Comparison of ENCODE assay signal across 25 mouse cellular contexts in genomic region chr5:126875842-126876241, GRCm38 (mm10).
DNase-seq lines count a peak whose midpoint lies in the region; ATAC-seq lines count a peak whose summit lies in the region.
"Had no signal": no experiment of that assay in that cellular context is flagged by ENCODE, and none has a peak within 500 bp of the region (broad histone marks: within the 10 kb centered on the region; RNA-seq: fewer than 3 reads in every experiment).

No protein-coding gene starts in this region.

- no peaks in the 10 kb centered on the region for H3K36me3 ChIP-seq in heart, embryonic 16.5 days (ENCODE audit: control insufficient read depth, insufficient read depth)
- H3K36me3 ChIP-seq in heart, embryonic 11.5 days (ENCODE audit: control insufficient read depth, insufficient read depth, low read length): no peaks in the 10 kb centered on the region
- H3K36me3 ChIP-seq in lung, embryonic 16.5 days (ENCODE audit: control insufficient read depth, insufficient read depth, low read length): no peaks in the 10 kb centered on the region
- H3K36me3 ChIP-seq: forebrain, embryonic 10.5 days; heart, embryonic 10.5 days had no signal

- no peak overlapping the region for H3K4me3 ChIP-seq in heart, embryonic 16.5 days (ENCODE audit: low read length)
- no peak overlapping the region for H3K4me3 ChIP-seq in heart, embryonic 11.5 days (ENCODE audit: low read depth, low read length)
- no peak overlapping the region for H3K4me3 ChIP-seq in lung, embryonic 16.5 days (ENCODE audit: low read length)
- H3K4me3 ChIP-seq: forebrain, embryonic 10.5 days; forebrain, embryonic 13.5 days; heart, embryonic 10.5 days had no signal

- no peak for ATAC-seq in heart, embryonic 16.5 days (replicated peaks; ENCODE audit: extremely low read depth, insufficient read depth, low FRiP score)
- no peak for ATAC-seq in heart, embryonic 11.5 days (replicated peaks; ENCODE audit: insufficient number of reproducible peaks, low FRiP score, low TSS enrichment)
- peak; percentile 64 for ATAC-seq in lung, embryonic 16.5 days (ENCODE audit: low read depth)
- ATAC-seq: CD4-positive, CD25-positive, alpha-beta regulatory T cell, adult 4 months; forebrain, embryonic 13.5 days; forebrain, embryonic 16.5 days; hindbrain, postnatal 0 days; inflammation-experienced regulatory T-cells, adult 6 months had no signal

- no peaks in the 10 kb centered on the region for H3K27me3 ChIP-seq in heart, embryonic 16.5 days (ENCODE audit: control insufficient read depth, insufficient read depth, low read length)
- H3K27me3 ChIP-seq in heart, embryonic 11.5 days (ENCODE audit: control insufficient read depth, insufficient read depth, low read length): no peaks in the 10 kb centered on the region
- no peaks in the 10 kb centered on the region for H3K27me3 ChIP-seq in lung, embryonic 16.5 days (ENCODE audit: control insufficient read depth, insufficient read depth, low read depth, low read length)
- H3K27me3 ChIP-seq: forebrain, embryonic 13.5 days had no signal

- peaks cover 3% of the 10 kb centered on the region; the same call in 1 of the 2 replicates for H3K4me1 ChIP-seq in heart, embryonic 16.5 days (ENCODE audit: control insufficient read depth, insufficient read depth, low read length)
- H3K4me1 ChIP-seq in heart, embryonic 11.5 days (ENCODE audit: control insufficient read depth, insufficient read depth, low read length): no peaks in the 10 kb centered on the region
- H3K4me1 ChIP-seq in lung, embryonic 16.5 days (replicated peaks; ENCODE audit: control insufficient read depth, insufficient read depth, low read length): no peaks in the 10 kb centered on the region
- H3K4me1 ChIP-seq: forebrain, embryonic 10.5 days; forebrain, embryonic 13.5 days; heart, embryonic 10.5 days had no signal

- H3K27ac ChIP-seq in heart, embryonic 16.5 days (ENCODE audit: low read length): 0 out of 2 replicates have a peak overlapping the region, but pooled peaks have one; percentile 21
- H3K27ac ChIP-seq in heart, embryonic 11.5 days (ENCODE audit: low read depth, low read length): no peak overlapping the region
- no peak overlapping the region for H3K27ac ChIP-seq in lung, embryonic 16.5 days (ENCODE audit: low read length)
- H3K27ac ChIP-seq: forebrain, embryonic 10.5 days; forebrain, embryonic 13.5 days; heart, embryonic 10.5 days; hindbrain, embryonic 14.5 days; hindbrain, postnatal 0 days had no signal

- H3K9ac ChIP-seq in heart, embryonic 16.5 days (ENCODE audit: low read length): no peak overlapping the region
- no peak overlapping the region for H3K9ac ChIP-seq in heart, embryonic 11.5 days (ENCODE audit: low read depth, low read length)
- no peak overlapping the region for H3K9ac ChIP-seq in lung, embryonic 16.5 days (ENCODE audit: low read length)
- H3K9ac ChIP-seq: forebrain, embryonic 13.5 days; hindbrain, embryonic 14.5 days had no signal

- H3K4me2 ChIP-seq in heart, embryonic 16.5 days (ENCODE audit: low read depth, low read length): no peak overlapping the region
- H3K4me2 ChIP-seq in heart, embryonic 11.5 days: no peak overlapping the region
- no peak overlapping the region for H3K4me2 ChIP-seq in lung, embryonic 16.5 days (ENCODE audit: low read depth, low read length)
- H3K4me2 ChIP-seq: forebrain, embryonic 13.5 days; hindbrain, embryonic 14.5 days had no signal

- DNase-seq in lung, postnatal 25 days (ENCODE audit: low spot score): no peak
- DNase-seq in lung, postnatal 10 days: peak; percentile 46
- peak; percentile 16 for DNase-seq in lung, postnatal 36 days
- DNase-seq in spleen, adult 12 weeks (ENCODE audit: low spot score): no peak
- no peak for DNase-seq in adrenal gland, postnatal 14 days
- DNase-seq: adrenal gland, postnatal 25 days; cerebellum, adult 11-12 months; cerebellum, adult 9-10 months; cerebellum, postnatal 14 days; gastrocnemius, postnatal 10 days; gastrocnemius, postnatal 36 days; heart, adult 11 months; heart, postnatal 10 days; heart, postnatal 36 days had no signal

- H3K9me3 ChIP-seq in heart, embryonic 16.5 days (replicated peaks; ENCODE audit: control insufficient read depth, low read length): no peaks in the 10 kb centered on the region
- no peaks in the 10 kb centered on the region; the same call in 1 of the 2 replicates for H3K9me3 ChIP-seq in heart, embryonic 11.5 days (replicated peaks; ENCODE audit: control insufficient read depth, low read length)
- H3K9me3 ChIP-seq in lung, embryonic 16.5 days (ENCODE audit: control insufficient read depth, low read length): no peaks in the 10 kb centered on the region; the same call in 1 of the 2 replicates
- H3K9me3 ChIP-seq: forebrain, embryonic 10.5 days; forebrain, embryonic 13.5 days; heart, embryonic 10.5 days had no signal

- 32% methylated on average over 1 of the region's 1 CpGs for WGBS in heart, embryonic 16.5 days
- WGBS in heart, embryonic 11.5 days (ENCODE audit: insufficient replicate concordance): 28% methylated on average over 1 of the region's 1 CpGs
- 41% methylated on average over 1 of the region's 1 CpGs for WGBS in lung, embryonic 16.5 days

Comparison
In these comparisons a context has a peak if more than half of its experiments do, and no peak if none do; other contexts are left out.
1. DNase-seq: peak in lung, postnatal 10 days (single experiment) and lung, postnatal 36 days (single experiment); none in lung, postnatal 25 days (single experiment), spleen, adult 12 weeks (single experiment) and adrenal gland, postnatal 14 days (single experiment).